Mouse (Mus musculus): ENCODE data around the gene Snrpb2. TPM values are rescaled to one million over a fixed set of nuclear protein-coding genes. Genes with fewer than 3 reads are reported as not detected.
A peak's percentile ranks its signal among the peaks of the same experiment; 100 is the strongest.

The Snrpb2 gene
- polyA plus RNA-seq, 2 experiments, result 17.1 to 40.2 TPM

GRCm38 (mm10) chr2:143093726-143094125, 30.9 kb downstream of the Snrpb2 start:
- Histone ChIP-seq H3K27me3 (ENCODE audit: control insufficient read depth, insufficient read depth, low read length) (no peaks in the 10 kb centered on the region), H3K4me1 (replicated peaks; ENCODE audit: control insufficient read depth in 2 of 2, insufficient read depth in 2 of 2, low read length in 1 of 2) (no peaks in the 10 kb centered on the region), H3K9ac (replicated peaks) (no peak overlapping the region), H3K4me2 (ENCODE audit: low read depth) (no peak overlapping the region), H3K9me3 (ENCODE audit: control insufficient read depth, low read length) (no peaks in the 10 kb centered on the region), H3K4me3 (ENCODE audit: insufficient read depth in 1 of 2, low read depth in 2 of 2, low read length in 2 of 2) (no peak overlapping the region), H3K27ac (no peak overlapping the region), H3K36me3 (replicated peaks; ENCODE audit: control insufficient read depth, insufficient read depth, low read depth) (no peaks in the 10 kb centered on the region)
- peak; percentile 50 for TF ChIP-seq CTCF (IDR thresholded peaks at IDR 0.05; ENCODE audit: low read depth)
- TF ChIP-seq EP300 (IDR thresholded peaks at IDR 0.05; ENCODE audit: low read depth), result no peak
- DNase-seq (ENCODE audit: low read depth in 3 of 3, low spot score in 3 of 3) (no peak), ATAC-seq (ENCODE audit: insufficient read depth) (no peak)
- 23% methylated on average over 6 of the region's 6 CpGs for WGBS (ENCODE audit: insufficient replicate concordance)

DNA sequence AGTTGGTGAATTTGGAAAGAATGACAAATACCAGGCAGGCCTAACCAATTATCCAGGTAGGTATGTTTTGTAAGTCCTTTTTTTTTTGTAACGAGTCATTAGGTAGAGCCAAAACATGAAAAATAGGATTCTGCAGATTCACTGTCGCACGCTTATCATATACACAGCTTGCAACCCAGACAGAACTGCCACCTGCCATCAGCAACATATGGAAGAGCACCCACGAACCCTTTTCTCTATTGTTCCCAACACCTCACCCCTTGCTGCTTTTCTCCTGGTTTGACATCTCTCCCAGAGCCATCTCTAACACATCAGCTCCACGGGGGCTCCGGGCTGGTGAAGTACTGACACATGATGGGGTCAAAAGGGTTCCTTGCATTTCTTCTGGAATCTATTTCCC, 31.9 kb downstream of the Snrpb2 start:
- 54% methylated on average over 6 of the region's 6 CpGs for WGBS (ENCODE audit: insufficient replicate concordance)
- Histone ChIP-seq H3K4me2 (ENCODE audit: low read depth) (no peak overlapping the region), H3K4me3 (ENCODE audit: insufficient read depth in 1 of 2, low read depth in 2 of 2, low read length in 2 of 2) (no peak overlapping the region), H3K36me3 (replicated peaks; ENCODE audit: control insufficient read depth, insufficient read depth, low read depth) (no peaks in the 10 kb centered on the region), H3K4me1 (replicated peaks; ENCODE audit: control insufficient read depth in 2 of 2, insufficient read depth in 2 of 2, low read length in 1 of 2) (no peaks in the 10 kb centered on the region), H3K27ac (no peak overlapping the region), H3K9me3 (ENCODE audit: control insufficient read depth, low read length) (no peaks in the 10 kb centered on the region), H3K9ac (replicated peaks) (no peak overlapping the region), H3K27me3 (ENCODE audit: control insufficient read depth, insufficient read depth, low read length) (no peaks in the 10 kb centered on the region)
- ATAC-seq (ENCODE audit: insufficient read depth) (no peak), DNase-seq (ENCODE audit: low read depth in 3 of 3, low spot score in 3 of 3) (no peak)
- TF ChIP-seq CTCF (IDR thresholded peaks at IDR 0.05; ENCODE audit: low read depth), result no peak
- no peak for TF ChIP-seq EP300 (IDR thresholded peaks at IDR 0.05; ENCODE audit: low read depth)

DNA sequence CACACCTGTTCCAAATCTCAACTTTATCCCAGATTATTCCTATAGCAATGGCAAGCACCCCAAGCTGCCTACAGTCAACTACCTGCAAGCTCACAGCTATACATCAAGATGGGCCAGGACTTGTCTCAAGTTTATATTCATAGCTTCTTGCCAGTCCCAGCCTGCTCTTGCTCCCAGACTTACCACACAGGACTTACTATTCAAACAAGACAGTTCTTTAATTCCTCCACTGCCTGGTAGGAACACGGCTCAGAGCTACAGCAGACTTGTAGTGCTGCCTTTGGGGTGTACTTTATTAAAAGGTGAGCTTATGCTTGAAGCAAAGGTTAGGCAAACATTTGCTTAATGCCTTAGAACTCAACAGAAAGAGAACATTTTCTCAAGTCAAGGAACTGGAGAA, 34.3 kb downstream of the Snrpb2 start:
- H3K4me3 ChIP-seq (ENCODE audit: insufficient read depth in 1 of 2, low read depth in 2 of 2, low read length in 2 of 2), result no peak overlapping the region
- H3K4me2 ChIP-seq (ENCODE audit: low read depth), result no peak overlapping the region
- no peaks in the 10 kb centered on the region for H3K36me3 ChIP-seq (replicated peaks; ENCODE audit: control insufficient read depth, insufficient read depth, low read depth)
- no peaks in the 10 kb centered on the region for H3K9me3 ChIP-seq (ENCODE audit: control insufficient read depth, low read length)
- H3K4me1 ChIP-seq (replicated peaks; ENCODE audit: control insufficient read depth in 2 of 2, insufficient read depth in 2 of 2, low read length in 1 of 2), result no peaks in the 10 kb centered on the region
- H3K27me3 ChIP-seq (ENCODE audit: control insufficient read depth, insufficient read depth, low read length), result no peaks in the 10 kb centered on the region
- WGBS (ENCODE audit: insufficient replicate concordance), result 37% methylated on average over 1 of the region's 1 CpGs
- no peak for DNase-seq (ENCODE audit: low read depth in 3 of 3, low spot score in 3 of 3)
- no peak overlapping the region for H3K9ac ChIP-seq (replicated peaks)
- ATAC-seq (ENCODE audit: insufficient read depth), result no peak
- no peak overlapping the region for H3K27ac ChIP-seq
- no peak for TF ChIP-seq CTCF (IDR thresholded peaks at IDR 0.05; ENCODE audit: low read depth)
- TF ChIP-seq EP300 (IDR thresholded peaks at IDR 0.05; ENCODE audit: low read depth), result no peak

DNA sequence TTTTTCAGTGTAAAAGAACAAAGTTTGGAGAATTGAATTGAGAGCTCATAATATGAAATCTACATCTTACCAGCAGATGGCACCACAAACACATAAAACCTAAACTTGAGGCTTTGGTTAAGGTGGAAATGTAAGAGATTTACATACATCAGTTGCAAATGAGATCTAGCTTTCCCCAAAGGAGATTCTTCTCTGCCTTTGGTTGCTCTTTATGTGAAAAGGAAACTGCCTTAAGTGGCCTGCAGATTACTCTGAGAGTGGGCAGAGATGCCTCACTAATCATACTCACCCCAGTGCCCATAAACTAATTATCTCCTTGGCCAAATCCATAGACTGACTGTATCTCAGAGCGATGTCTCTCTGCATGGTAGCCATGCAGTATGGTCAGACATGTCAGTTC, 51.0 kb downstream of the Snrpb2 start:
- DNase-seq (ENCODE audit: low read depth in 3 of 3, low spot score in 3 of 3) (no peak), ATAC-seq (ENCODE audit: insufficient read depth) (no peak)
- Histone ChIP-seq H3K27me3 (ENCODE audit: control insufficient read depth, insufficient read depth, low read length) (no peaks in the 10 kb centered on the region), H3K9ac (replicated peaks) (no peak overlapping the region), H3K4me3 (ENCODE audit: insufficient read depth in 1 of 2, low read depth in 2 of 2, low read length in 2 of 2) (no peak overlapping the region), H3K4me2 (ENCODE audit: low read depth) (no peak overlapping the region), H3K27ac (no peak overlapping the region), H3K4me1 (replicated peaks; ENCODE audit: control insufficient read depth in 2 of 2, insufficient read depth in 2 of 2, low read length in 1 of 2) (no peaks in the 10 kb centered on the region), H3K9me3 (ENCODE audit: control insufficient read depth, low read length) (no peaks in the 10 kb centered on the region), H3K36me3 (replicated peaks; ENCODE audit: control insufficient read depth, insufficient read depth, low read depth) (no peaks in the 10 kb centered on the region)
- WGBS (ENCODE audit: insufficient replicate concordance), result 60% methylated on average over 1 of the region's 1 CpGs
- TF ChIP-seq EP300 (IDR thresholded peaks at IDR 0.05; ENCODE audit: low read depth), result no peak
- TF ChIP-seq CTCF (IDR thresholded peaks at IDR 0.05; ENCODE audit: low read depth), result no peak; the same call in 1 of the 2 replicates

- 50% methylated on average over 4 of the region's 4 CpGs for WGBS (ENCODE audit: insufficient replicate concordance)
- no peaks in the 10 kb centered on the region for H3K36me3 ChIP-seq (replicated peaks; ENCODE audit: control insufficient read depth, insufficient read depth, low read depth)
- no peak for DNase-seq (ENCODE audit: low read depth in 3 of 3, low spot score in 3 of 3)
- H3K27me3 ChIP-seq (ENCODE audit: control insufficient read depth, insufficient read depth, low read length), result no peaks in the 10 kb centered on the region
- TF ChIP-seq CTCF (IDR thresholded peaks at IDR 0.05; ENCODE audit: low read depth) (no peak), EP300 (IDR thresholded peaks at IDR 0.05; ENCODE audit: low read depth) (no peak)
- no peaks in the 10 kb centered on the region for H3K4me1 ChIP-seq (replicated peaks; ENCODE audit: control insufficient read depth in 2 of 2, insufficient read depth in 2 of 2, low read length in 1 of 2)
- no peak overlapping the region for H3K27ac ChIP-seq
- no peak for ATAC-seq (ENCODE audit: insufficient read depth)
- no peak overlapping the region for H3K9ac ChIP-seq (replicated peaks)
- H3K9me3 ChIP-seq (ENCODE audit: control insufficient read depth, low read length), result no peaks in the 10 kb centered on the region
- H3K4me3 ChIP-seq (ENCODE audit: insufficient read depth in 1 of 2, low read depth in 2 of 2, low read length in 2 of 2), result no peak overlapping the region
- H3K4me2 ChIP-seq (ENCODE audit: low read depth), result no peak overlapping the region
Observed at GRCm38 (mm10) chr2:143114716-143115115, 51.9 kb downstream of the Snrpb2 start.

Data from liver, embryonic 14.5 days (tissue).